Mouse (Mus musculus) gastrocnemius, adult 8-10 months (tissue): ENCODE data around the gene Gm128. TPM values are rescaled to one million over a fixed set of nuclear protein-coding genes. Genes with fewer than 3 reads are reported as not detected.
"Not testable (repeated sequence)": the region's sequence is repeated elsewhere in the genome, so short reads cannot be mapped to it uniquely, and the experiment has no call there.

Experiments
- DNase-seq, 2 experiments: peaks; one replicate each; pipeline ENCODE4 v3.0.0; 2022; ENCODE audit warnings: low spot score in 2 of 2
- total RNA-seq, 4 experiments: library from RNA; stranded (reverse); gene quantifications; 2 replicates each; pipeline ENCODE4 v1.2.4; 2022

Gm128 gene
- total RNA-seq, 4 experiments from 2014 or later, result not detected

DNA sequence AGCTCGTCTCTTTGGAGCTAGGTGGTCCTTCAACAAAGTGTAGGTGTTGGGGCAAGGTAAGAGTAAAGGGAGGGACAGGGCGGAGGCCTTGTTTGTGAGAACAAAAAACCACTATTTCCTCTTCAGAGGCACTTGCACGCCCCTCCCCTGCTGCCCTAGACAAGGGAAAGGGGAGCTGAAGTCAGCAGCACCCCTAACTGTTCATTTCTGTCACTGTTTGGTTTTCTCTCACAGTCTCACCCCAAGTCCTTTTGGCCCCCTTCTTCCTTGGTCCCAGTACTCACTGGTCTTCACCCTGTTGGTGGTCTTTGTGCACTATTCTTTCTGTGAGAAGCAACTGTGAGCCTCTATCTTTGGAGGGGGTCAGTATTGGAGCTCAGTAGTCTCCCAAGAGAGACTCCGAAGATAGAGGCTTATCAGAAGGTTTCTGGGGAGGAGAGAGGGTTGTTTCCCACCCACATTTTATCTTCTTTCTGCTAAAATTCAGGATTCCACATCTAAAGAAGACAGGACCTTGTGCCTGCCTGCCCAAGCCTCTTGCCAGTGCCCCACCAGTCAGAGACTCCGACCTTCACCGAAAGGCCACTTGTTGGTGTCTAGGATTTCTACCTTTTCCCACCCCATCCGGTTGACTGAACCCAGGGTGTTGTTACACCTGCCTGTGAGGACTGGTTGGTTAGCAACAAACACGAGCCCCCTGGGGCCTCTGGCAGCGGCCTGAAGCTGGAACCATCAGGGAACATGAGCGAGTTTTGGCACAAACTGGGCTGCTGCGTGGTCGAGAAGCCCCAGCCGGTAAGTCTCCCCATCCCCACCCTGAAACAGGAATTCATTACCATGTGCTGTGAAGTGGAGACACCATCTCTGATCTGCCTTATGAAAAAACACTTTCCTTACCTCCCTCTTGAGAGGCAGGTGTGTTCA is 9.8 kb downstream of the Gm128 start, which contains the start of gene Mllt11:
Mllt11 (minus strand) TSS at position 874 of the 924 bp plus-strand sequence.
- no peak for DNase-seq

DNA sequence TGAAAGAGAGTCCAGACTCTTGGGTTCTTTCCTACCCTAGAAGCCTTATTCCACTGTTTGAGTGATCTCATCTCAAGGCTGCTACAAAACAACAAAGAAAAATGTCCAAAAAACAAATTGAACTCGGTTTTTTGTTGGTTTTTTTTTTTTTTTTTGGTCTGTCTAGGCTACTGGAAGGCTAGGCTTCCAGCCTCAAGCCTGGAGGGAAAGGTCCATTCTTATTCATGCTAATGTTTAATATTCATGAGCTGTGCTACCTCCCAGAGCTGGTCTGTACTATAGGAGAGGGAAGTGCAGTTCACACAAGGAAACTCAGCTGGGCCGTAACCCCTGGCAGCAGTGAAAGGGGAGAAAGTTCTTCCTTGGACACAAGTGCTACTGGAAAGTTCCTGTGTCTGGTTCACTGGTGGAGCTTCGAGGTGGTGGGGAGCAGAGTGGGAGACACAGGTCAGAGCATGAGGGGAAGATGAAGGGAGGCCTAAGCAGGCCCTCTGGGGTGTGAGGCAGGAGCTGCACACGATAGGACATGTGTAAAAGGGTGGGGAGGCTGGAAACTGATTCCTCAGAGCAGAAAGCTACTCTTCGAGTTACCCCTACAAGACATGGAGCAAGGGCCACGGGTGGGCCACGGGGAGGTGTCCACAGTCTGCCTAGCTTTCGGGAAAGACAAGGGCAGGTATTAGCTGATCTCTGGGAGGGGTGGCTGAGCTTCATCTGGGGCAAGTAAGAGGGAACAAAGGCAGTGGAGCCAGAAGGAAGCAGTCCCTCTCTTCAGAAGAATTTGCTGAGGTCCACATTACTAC is 10.7 kb downstream of the Gm128 start:
- DNase-seq, result no peak

DNA sequence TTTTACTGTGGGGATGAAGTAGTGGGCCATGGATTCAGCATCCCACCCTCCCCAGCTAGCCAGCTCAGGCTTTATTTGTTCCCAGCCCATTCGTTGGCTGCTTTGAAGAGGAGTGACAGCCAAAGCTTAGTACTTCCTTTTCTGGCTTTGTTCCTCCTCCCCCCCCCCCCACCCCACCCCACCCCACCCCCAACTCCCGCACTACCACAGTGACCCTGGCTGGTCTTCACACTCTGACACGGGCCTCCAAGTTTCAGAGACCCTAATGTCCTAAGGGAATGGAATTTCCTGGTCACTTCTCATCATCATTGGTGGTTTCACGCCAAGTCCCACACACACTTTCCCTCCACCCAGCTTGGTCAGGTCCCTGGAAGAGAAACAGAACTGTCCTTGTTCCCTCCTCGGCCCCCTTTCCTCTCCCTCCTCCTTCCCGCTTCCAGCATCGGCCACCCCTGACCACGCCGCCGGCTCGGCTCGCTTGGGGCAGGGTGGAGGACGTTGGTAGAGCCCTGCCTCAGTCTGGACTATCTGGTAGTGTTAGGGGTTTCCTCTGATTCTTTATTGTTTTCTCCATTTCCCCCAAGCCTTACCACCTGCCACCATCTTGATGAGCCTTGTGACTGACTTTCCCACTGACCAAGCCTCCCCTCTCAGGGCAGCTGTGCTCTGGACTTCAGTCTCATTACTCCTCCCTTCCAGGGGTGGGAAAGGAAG is 11.5 kb downstream of the Gm128 start:
- DNase-seq, result no peak

DNA sequence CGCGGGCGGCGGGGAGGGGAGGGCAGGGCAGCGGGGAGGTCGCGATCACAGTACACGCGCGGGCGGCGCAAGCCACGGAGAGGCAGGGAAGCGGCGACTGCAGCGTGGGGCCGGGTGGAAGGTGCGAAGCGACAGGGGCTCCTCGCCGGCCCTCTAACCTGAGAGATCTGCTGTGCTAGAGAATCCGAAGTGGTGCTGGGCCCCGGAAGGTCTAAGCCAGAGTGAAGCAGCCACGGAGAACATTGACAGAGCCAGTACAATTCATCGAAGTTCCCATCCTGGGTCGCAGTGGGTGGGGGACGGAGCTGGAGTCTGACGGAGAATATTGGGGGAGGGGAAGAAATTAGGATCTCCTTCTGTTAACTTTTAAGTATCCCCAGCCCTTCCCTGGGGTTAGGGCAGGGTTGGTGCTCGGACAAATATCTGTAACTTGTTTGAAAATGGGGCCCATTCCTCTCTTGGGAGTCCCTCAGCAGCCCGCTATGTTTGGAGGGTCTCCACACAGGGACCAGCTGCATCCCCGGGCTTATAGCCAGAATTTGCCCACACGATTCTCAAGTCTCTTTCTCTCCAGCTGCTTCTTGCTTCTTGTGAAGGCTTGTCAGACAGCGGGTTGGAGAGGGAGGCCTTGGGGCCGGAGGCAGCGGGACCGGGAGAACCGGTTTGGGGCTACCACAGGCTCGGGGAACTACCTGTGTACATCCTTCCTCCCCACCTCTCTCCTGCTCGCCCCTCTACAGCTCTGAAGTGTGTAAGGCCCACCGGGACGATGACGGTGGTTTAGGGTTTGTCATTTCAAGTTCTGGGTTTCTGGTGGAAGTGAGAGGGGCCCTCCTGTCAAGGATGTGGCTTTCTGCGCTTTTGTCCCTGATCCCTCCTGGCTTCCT is 12.3 kb downstream of the Gm128 start:
- DNase-seq, result no peak

DNA sequence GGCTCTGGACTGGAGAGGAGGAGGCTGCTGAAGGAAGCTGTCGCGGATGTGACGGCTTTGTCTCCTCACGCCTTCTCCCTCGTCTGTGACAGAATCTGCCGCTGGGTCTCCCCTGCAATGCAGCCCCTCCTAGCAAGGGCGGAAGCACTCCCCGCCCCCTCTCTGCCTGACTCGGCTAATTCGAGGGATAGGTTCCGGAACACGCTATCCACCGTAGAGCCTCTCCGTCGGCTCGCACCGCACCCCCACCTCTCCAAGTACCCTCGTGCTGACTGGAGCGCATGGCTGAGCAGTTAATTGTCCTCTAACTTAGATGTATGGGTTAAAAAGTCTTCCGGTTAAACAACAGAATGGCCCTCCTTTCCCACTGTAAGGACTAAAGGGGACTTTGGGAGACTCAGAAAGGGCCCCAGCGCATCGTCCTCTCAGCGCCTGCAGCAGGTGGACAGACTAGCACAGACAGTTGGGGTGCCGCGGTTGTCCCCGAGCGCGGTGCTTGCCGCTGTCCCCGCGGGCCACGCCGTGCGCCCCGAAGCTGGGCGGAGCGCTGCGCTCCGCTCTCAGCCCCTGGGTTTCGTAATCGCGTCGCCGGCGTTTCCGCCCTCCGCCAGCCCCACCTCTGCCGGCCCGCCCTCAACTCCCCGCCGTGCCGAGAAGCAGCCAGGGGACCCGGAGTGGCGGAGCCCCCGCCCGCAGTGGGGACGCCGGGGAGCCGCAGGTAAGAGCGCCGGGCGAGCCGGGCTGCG is 13.1 kb downstream of the Gm128 start, which contains the start of gene Cdc42se1:
Cdc42se1 (plus strand) TSS at position 585 of the 746 bp plus-strand sequence.
- DNase-seq, result peak; percentile 71 to 81

DNA sequence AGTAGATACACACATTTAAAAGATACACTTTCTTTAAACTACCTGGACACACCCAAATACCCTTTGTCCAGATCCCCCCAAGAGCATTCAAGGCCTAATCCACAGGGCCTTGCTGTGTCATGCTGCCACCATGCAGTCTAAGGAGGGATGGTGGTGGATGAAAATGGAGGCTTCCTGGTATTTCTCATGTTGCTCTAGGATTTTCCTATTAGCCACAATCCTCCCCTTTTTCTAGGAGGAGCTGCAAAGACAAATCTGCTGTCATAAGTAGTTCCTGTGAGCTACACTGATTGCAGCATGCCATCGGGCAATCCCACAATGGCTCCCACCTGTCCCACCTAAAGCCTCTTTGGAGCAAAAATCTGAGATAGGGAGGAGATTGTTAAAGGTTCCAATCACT is 14.2 kb downstream of the Gm128 start:
- DNase-seq, result no peak

DNA sequence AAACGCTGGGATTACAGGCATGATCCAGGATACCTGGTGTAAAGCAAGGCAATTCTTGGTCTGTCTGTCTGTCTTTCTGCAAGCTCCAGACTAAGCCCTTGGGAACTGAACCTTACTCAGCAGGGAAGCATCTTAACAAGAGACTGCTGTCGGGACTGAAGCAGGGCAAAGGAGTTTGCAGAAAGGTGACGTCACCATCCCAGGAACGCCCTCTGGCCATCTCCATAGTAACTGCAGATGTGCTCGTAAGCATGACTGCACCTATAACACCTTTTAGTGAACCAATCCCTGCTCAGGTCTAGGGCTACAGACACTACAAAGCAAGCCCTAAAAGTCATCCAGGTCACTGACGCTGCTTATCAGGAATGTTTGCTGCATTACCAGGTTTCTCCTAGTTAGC is 17.1 kb downstream of the Gm128 start:
- DNase-seq, result no peak

DNA sequence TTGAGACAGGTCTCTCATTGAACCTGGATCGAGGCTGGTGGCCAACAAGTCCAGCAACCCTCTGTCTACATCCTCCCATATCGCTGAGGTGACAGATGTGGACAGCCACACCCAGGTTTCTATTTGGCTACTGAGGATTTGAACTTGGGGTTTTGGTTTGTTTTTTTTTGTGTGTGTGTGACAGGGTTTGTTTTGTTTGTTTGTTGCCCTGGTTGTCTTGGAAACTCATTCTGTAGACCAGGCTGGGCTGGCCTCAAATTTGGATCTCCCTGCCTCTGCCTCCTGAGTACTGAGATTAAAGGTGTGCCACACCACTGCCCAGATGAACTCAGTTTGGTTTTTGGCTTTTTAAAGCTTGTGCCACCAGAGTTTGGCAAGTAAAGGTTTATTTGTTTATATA is 18.4 kb downstream of the Gm128 start:
- no peak for DNase-seq

DNA sequence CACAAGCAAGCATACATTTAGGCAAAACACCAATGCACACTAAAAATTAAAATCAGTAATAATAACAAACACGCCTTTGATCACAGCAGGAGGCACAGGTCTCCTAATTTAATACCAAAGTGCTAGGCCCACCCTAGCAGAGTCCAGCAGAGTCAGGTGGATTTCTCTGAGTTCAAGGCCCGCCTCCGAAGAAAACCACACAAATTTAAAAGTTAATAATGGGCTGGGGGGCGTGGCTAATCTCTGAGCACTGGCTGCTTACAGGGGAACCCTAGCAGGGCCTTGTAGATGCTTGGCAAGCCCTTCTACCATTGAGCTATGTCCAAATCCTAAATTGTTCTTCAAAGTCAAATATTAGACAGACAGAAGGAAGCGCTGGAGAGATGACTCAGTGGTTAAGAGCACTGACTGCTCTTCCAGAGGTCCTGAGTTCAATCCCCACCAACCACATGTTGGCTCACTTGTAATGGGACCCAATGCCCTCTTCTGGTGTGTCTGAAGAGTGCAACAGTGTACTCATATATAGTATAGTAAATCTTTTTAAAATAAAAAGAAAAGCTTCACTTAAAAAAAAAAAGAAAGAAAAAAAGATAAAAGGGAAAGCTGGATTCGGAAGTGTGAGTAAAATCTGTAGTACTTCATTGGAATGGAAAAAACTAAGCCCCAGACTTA is 22.8 kb downstream of the Gm128 start:
- DNase-seq, result no peak

DNA sequence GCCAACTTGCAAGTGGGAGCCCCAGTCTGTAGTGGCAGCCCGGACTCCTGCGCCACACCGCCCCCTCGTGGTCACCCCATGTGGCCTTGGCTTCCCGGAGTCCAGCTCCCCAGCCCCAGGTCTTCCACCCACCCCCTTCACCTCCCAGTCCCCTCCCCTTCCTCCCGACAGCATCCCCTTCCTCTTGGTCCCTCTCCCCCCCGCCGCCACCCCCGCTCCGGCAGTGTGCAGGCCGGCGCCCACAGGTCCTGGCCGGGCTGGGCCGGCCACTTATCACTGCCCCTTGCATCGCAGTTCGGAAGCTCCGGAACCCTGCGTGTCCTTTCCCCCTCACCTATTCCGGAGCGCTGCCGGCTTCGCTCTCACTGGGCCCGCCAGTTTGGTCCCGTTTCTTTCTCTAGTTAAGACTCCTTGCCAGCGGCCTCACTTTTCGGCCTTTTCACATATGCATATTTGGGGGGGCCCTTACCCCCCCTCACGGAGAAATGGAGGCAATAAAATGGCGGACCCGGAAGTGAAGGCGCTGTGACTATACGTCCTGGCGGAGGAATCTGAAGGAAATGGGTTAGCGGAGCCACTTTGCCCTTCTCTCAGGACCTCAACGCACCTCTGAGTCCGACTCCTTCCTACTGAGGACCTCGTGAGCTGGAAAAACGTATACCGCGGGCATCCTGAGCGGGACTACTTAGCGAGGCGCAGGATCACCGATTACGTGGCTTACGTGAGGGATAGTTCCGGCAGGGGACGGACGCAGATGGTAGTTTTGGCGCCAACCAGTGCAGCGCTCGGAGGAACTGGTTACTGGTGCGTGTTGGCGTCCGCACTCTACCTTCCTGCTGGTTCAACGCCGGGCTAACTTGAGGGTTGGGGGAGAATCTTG is 23.9 kb downstream of the Gm128 start, which contains the start of gene Gabpb2:
Gabpb2 (minus strand) TSS at position 662 of the 880 bp plus-strand sequence.
- DNase-seq, result peak; percentile 94

DNA sequence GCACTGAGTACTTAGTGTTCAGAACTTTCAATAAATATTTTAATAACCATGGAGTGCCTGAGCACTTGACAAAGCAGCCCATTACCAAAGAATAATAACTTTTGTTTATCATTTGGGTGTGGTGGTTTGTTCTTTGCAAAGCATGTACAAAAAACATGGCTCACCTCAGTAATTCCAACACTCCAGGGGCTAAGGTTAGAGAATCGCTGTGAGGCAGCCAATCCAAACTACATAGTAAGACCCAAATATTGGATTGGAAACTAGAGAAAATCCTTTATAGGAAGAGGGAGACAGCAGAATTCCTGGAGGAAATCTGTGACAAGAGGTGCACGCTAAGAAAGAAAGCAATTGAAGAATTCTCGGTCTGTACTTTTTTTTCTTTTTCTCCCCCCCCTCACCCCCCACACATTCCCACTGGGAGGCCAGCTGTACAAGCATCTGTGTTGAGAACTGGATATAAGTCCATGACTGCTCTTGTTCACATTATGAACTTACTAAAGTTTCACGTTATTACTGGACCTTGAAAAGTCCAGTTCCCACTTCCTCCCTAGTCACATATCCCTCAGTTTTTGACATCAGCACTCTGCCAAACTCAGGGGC is 24.6 kb downstream of the Gm128 start:
- no peak for DNase-seq

DNA sequence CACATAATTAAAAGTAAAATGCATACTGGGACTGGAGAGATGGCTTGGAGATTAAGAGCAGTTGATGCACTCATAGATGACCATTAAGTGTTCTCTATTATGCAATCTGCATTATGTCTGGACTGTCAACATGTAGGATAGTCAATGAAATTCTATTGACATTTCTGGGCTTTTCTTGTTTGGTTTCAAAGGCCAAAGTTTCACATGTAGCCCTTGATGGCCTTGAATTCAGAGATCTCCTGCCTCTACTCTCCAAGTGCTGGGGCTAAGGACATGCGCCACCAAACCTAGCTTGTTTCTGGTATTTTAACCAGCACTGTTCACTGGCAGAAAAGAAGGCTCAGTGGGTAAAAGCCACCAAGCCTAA is 27.8 kb downstream of the Gm128 start:
- no peak for DNase-seq

DNA sequence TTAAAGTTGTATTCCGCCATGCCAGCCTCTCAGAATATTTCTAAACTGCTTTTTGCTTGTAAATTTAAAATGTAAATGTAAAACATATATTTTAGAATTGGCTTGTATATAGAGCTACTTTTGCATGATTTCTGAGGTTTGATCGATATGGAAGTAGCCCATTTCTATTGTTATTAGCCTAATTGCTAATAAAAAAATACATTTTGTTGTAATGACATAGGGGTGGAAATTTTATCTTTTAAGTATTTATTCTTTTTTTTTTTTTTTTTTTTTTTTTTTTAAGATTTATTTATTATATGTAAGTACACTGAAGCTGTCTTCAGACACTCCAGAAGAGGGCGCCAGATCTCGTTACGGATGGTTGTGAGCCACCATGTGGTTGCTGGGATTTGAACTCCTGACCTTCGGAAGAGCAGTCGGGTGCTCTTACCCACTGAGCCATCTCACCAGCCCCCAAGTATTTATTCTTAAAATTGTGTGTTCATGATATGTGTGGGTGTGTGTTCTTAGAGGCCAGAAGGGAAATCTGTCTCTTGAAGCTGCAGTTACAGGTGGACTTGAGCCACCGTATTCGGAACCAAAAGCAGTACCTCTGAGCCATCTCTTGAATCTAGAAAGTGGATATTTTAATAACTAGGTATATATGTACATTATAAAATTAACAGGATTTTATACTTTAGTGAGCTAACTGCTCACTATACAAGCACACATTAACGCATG is 28.3 kb downstream of the Gm128 start:
- not testable (repeated sequence) for DNase-seq

DNA sequence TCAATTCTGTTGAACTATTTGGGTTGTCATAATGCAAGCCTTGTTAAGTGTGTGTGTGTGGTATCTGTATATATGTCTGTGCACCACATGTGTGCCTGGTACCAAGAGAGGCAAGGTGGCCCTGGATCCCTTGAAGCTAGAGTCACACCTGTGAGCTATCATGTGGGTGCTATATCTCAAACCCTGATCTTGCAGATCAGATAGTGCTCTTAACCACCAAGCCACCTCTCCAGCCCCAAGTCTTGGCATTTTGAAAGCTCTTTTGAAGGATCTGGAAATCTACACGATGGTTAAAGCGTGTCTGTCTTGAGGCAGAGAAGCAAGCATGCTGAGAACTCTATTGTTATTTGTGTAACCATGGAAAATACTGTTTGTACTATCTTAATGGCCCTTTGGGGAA is 30.8 kb downstream of the Gm128 start:
- no peak for DNase-seq

DNA sequence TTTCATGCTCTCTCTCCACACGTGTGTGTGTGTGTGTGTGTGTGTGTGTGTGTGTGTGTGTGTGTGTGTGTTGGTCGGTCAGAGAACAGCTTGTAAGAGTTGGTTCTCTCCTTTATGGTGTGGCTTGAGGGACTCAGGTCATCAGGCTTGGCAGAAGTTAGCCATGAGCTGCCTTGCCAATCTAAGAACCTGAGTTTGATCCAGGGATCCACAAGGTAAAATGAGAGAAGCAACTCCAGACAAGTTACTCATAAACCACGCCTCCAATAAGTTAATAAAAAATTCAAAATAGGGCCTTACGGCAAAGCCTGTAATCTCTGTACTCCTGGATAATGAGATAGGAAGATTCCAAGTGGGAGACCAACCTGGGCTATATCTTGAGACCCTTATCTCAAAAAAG is 33.1 kb downstream of the Gm128 start:
- DNase-seq, result no peak

DNA sequence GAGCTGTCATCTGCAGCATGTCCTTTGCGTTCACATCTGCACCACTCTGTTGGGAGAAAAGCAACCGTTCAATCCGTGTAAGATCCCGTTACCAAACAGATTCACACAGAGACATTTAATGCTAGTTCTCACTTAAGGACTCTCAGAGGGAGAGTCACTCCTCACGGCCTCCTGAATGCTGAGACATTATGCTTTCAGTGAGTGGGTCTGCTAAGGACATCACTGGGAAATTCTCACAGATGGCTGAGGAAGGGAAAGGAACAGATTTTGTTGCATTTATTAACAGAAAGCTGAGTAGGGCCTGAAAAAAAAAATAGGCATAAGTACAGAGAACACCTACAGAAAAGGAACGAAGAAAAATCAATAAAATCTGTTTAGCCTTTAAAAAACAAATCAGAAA is 37.5 kb downstream of the Gm128 start:
- DNase-seq, result no peak

DNA sequence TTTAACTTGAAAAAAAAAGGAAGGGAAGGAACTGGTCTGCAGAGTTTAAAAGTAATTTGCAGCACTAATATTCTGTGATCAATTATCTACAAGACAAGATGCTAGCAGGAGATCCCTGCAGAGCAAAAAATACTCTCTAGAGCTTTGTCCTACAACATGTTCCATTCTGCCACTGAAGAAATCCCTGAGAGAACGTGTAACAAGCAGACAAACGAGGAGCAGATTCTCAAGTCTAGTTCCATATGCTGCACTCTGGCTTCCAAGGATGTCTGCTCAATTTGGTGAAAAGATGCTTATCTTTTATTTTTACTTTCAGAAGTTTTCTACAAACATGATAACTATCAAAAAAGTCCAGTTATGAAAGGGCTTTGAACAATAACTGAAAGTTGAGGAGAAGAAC is 40.8 kb downstream of the Gm128 start:
- DNase-seq, result no peak
